Mouse (Mus musculus): Measurements from ENCODE around the gene Tor1aip1. TPM values are rescaled to one million over a fixed set of nuclear protein-coding genes. Genes with fewer than 3 reads are reported as not detected.

Tor1aip1 gene
- polyA plus RNA-seq, 1 experiment from 2014 or later, result 26.5 TPM

- Histone ChIP-seq H3K4me1 (replicated peaks) (peaks cover 25% of the 10 kb centered on the region), H3K27me3 (no peaks in the 10 kb centered on the region), H3K4me2 (no peak overlapping the region; the same call in 1 of the 2 replicates), H3K9ac (no peak overlapping the region), H3K9me3 (no peaks in the 10 kb centered on the region), H3K27ac (no peak overlapping the region), H3K36me3 (no peaks in the 10 kb centered on the region), H3K4me3 (no peak overlapping the region)
- ATAC-seq (ENCODE audit: low FRiP score), result no peak
- WGBS, result 77% methylated on average over 2 of the region's 2 CpGs
These were observed 61.3 kb downstream of the Tor1aip1 start for GRCm38 (mm10) chr1:155974931-155975330.

GRCm38 (mm10) chr1:155973719-155974379 is 62.4 kb downstream of the Tor1aip1 start:
- Histone ChIP-seq H3K9me3 (no peaks in the 10 kb centered on the region), H3K27ac (peak overlapping the region; percentile 98), H3K9ac (peak overlapping the region; percentile 79), H3K27me3 (no peaks in the 10 kb centered on the region), H3K4me3 (peak overlapping the region; percentile 99), H3K4me2 (peak overlapping the region; percentile 62), H3K36me3 (no peaks in the 10 kb centered on the region), H3K4me1 (replicated peaks) (peaks cover 30% of the 10 kb centered on the region)
- WGBS, result 11% methylated on average over 19 of the region's 19 CpGs
- peak; percentile 33 for ATAC-seq (ENCODE audit: low FRiP score)

- Histone ChIP-seq H3K36me3 (no peaks in the 10 kb centered on the region), H3K27me3 (no peaks in the 10 kb centered on the region), H3K9ac (peak within 1 kb of the TSS; percentile 99), H3K4me2 (peak within 1 kb of the TSS; percentile 75), H3K9me3 (no peaks in the 10 kb centered on the region), H3K27ac (peak within 1 kb of the TSS; percentile 98), H3K4me1 (replicated peaks) (peaks cover 30% of the 10 kb centered on the region), H3K4me3 (peak within 1 kb of the TSS; percentile 99)
- peak; percentile 99 for ATAC-seq (ENCODE audit: low FRiP score)
- WGBS, result under 1% methylated on average over 51 of the region's 57 CpGs
These were observed 63.1 kb downstream of the Tor1aip1 start, which contains the start of gene Cep350 for GRCm38 (mm10) chr1:155973068-155973718. Gene Cep350 (minus strand): TSS chr1:155973255.

GRCm38 (mm10) chr1:155972146-155973067 is 63.9 kb downstream of the Tor1aip1 start:
- H3K27me3 ChIP-seq, result no peaks in the 10 kb centered on the region
- no peak for ATAC-seq (ENCODE audit: low FRiP score)
- no peaks in the 10 kb centered on the region for H3K36me3 ChIP-seq
- peak overlapping the region; percentile 98 for H3K27ac ChIP-seq
- 3% methylated on average over 27 of the region's 51 CpGs for WGBS
- no peaks in the 10 kb centered on the region for H3K9me3 ChIP-seq
- H3K4me2 ChIP-seq, result peak overlapping the region; percentile 75
- H3K4me3 ChIP-seq, result peak overlapping the region; percentile 99
- H3K9ac ChIP-seq, result peak overlapping the region; percentile 99
- H3K4me1 ChIP-seq (replicated peaks), result peaks cover 30% of the 10 kb centered on the region

Other genes with a start within 250 kb of the Tor1aip1 start
- 25.3 and 27.5 TPM in 2 replicates for gene Qsox1, start 223.6 kb downstream of the Tor1aip1 start, polyA plus RNA-seq (2015; fragmentation: Nextera tagmentation; extraction: Ambion mirVana)
- gene Cep350, start 63.2 kb downstream of the Tor1aip1 start, polyA plus RNA-seq (2015; fragmentation: Nextera tagmentation; extraction: Ambion mirVana), result 11.5 and 12.8 TPM in 2 replicates
- 66.9 and 71.8 TPM in 2 replicates for gene Tor1aip2, start 1.1 kb downstream of the Tor1aip1 start, polyA plus RNA-seq (2015; fragmentation: Nextera tagmentation; extraction: Ambion mirVana)
- 4.3 and 6.4 TPM in 2 replicates for gene Fam163a, start 168.5 kb upstream of the Tor1aip1 start, polyA plus RNA-seq (2015; fragmentation: Nextera tagmentation; extraction: Ambion mirVana)

Data from hindbrain, embryonic 13.5 days (tissue).